Mouse (Mus musculus) forebrain, embryonic 11.5 days (tissue): Measurements from ENCODE around the gene Fmn2. TPM values are rescaled to one million over a fixed set of nuclear protein-coding genes. Genes with fewer than 3 reads are reported as not detected.

Experiments
- ATAC-seq: fragments of 200-750 bp; cut with Nextera tagmentation; replicated peaks from 2 replicates; pipeline ENCODE4 v1.8.0; 2017; ENCODE audit warnings: moderate TSS enrichment; ENCODE audit not compliant: low FRiP score
- DNase-seq: peaks from one replicate; pipeline ENCODE4 v3.0.0-alpha.2; 2017; ENCODE audit warnings: low spot score
- H3K27ac ChIP-seq: fragments of 300-500 bp; sonication (generic); 2 replicates; pipeline ENCODE4 v1.5.1; 2014; ENCODE audit warnings: low read depth, low read length
- H3K27me3 ChIP-seq: fragments of 300-500 bp; sonication (generic); 2 replicates; pipeline ENCODE4 v1.6.1; 2014; ENCODE audit warnings: mild to moderate bottlenecking, low read length, mixed read lengths; ENCODE audit not compliant: control insufficient read depth, insufficient read depth
- H3K36me3 ChIP-seq: fragments of 300-500 bp; sonication (generic); 2 replicates; pipeline ENCODE4 v1.6.1; 2014; ENCODE audit warnings: mild to moderate bottlenecking, low read length, moderate library complexity, mixed read lengths; ENCODE audit not compliant: control insufficient read depth, insufficient read depth
- H3K4me1 ChIP-seq: fragments of 300-500 bp; sonication (generic); replicated peaks from 2 replicates; pipeline ENCODE4 v1.6.1; 2014; ENCODE audit warnings: low read length, mixed read lengths; ENCODE audit not compliant: control insufficient read depth, insufficient read depth
- H3K4me2 ChIP-seq: fragments of 300-500 bp; sonication (generic); 2 replicates; pipeline ENCODE4 v1.6.1; 2014; ENCODE audit warnings: low read depth, mild to moderate bottlenecking, low read length, moderate library complexity, mixed read lengths; ENCODE audit not compliant: severe bottlenecking
- H3K4me3 ChIP-seq: fragments of 300-500 bp; sonication (generic); 2 replicates; pipeline ENCODE4 v1.5.1; 2014; ENCODE audit warnings: low read depth, low read length
- H3K9ac ChIP-seq: fragments of 300-500 bp; sonication (generic); 2 replicates; pipeline ENCODE4 v1.6.1; 2014; ENCODE audit warnings: low read length
- H3K9me3 ChIP-seq: fragments of 300-500 bp; sonication (generic); 2 replicates; pipeline ENCODE4 v1.6.1; 2016; ENCODE audit warnings: low read length, mixed read lengths; ENCODE audit not compliant: control insufficient read depth
- WGBS: fragments of 180-500 bp; shearing (Covaris S2); extraction: QIAGEN DNeasy Blood & Tissue Kit; methylation state at CpG from one replicate; pipeline ENCODE4 v1.1.7; 2014; 5-methylcytosine and 5-hydroxymethylcytosine counted together
- polyA plus RNA-seq: library from polyadenylated mRNA; unstranded; fragments of >200 nt; fragmentation: Nextera tagmentation; extraction: Ambion mirVana; gene quantifications from 2 replicates; pipeline ENCODE4 v1.2.1, GENCODE M21; 2014

Fmn2 gene
- polyA plus RNA-seq, 1 experiment from 2014 or later, result 8.0 TPM

DNA sequence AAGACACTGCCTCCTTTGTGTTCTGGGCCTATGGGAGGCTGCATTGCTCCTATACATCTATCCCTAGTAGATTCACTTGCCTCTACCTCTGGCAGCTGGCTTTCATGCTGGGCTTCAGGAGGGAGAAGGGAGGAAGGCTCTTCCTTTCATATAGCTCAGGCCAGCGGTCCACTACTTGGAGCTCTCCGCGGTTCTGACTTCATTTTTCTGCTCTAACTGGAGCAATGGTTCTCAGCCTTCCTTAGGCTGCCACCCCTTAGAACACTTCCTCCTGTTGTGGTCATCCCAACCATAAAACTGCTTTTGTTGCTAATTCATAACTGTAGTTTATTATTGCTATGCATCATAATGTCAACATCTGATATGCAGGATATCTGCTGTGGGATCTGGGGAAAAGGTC, 121.4 kb downstream of the Fmn2 start:
- DNase-seq, result no peak
- no peak overlapping the region for H3K4me2 ChIP-seq
- no peaks in the 10 kb centered on the region for H3K27me3 ChIP-seq
- no peaks in the 10 kb centered on the region for H3K9me3 ChIP-seq
- H3K36me3 ChIP-seq, result no peaks in the 10 kb centered on the region
- no peak overlapping the region for H3K9ac ChIP-seq
- WGBS, result 45% methylated on average over 3 of the region's 3 CpGs
- no peak overlapping the region for H3K4me3 ChIP-seq
- H3K4me1 ChIP-seq, result no peaks in the 10 kb centered on the region
- ATAC-seq, result no peak
- H3K27ac ChIP-seq, result no peak overlapping the region

DNA sequence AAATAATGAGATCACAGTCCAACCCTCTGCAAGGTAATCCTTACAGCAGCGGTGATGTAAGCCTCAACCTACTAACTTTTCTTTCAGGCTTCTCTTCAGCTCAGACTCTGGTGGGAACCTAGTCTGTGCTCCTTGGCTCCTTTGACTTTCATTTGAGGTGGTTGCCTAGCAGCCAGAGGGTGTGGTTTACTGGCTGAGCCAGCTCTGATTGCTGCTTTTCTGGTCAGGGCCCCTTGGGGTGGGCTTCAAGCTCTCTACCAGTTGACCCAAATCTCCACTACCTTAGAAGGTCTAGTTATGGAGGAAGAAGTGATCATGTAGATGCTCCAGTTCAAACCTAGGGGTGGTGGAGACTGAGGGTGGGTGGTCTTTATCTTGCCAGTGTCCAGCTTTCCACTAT, 128.4 kb downstream of the Fmn2 start:
- Histone ChIP-seq H3K4me3 (no peak overlapping the region), H3K9me3 (no peaks in the 10 kb centered on the region), H3K27ac (no peak overlapping the region), H3K4me2 (no peak overlapping the region), H3K27me3 (no peaks in the 10 kb centered on the region), H3K9ac (no peak overlapping the region), H3K36me3 (no peaks in the 10 kb centered on the region), H3K4me1 (no peaks in the 10 kb centered on the region)
- WGBS, result 50% methylated on average over 1 of the region's 1 CpGs
- ATAC-seq (0 out of 2 replicates have a peak, but pooled peaks have one; percentile 51), DNase-seq (no peak)

DNA sequence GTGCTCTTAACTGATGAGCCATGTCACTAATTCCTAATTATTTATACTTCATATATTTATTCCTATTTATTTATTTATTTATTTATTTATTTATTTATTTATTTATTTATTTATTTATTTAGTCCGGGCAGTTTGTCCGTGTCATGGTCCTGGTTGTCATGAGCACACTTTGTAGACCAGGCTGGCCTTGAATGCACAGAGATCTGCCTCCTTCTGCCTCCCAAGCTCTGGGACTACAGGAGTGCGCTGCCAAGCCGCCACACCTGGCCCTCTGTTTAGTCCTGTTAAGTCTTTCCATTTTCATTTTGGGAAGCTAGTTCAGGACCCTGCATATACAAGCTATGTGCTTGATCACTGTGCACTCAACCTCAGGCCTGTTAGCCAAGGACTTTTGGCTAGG, 134.7 kb downstream of the Fmn2 start:
- Histone ChIP-seq H3K27me3 (no peaks in the 10 kb centered on the region), H3K9me3 (no peaks in the 10 kb centered on the region), H3K36me3 (no peaks in the 10 kb centered on the region), H3K9ac (no peak overlapping the region), H3K4me1 (no peaks in the 10 kb centered on the region), H3K27ac (no peak overlapping the region), H3K4me3 (no peak overlapping the region), H3K4me2 (no peak overlapping the region)
- DNase-seq (no peak), ATAC-seq (no peak)
- 96% methylated on average over 4 of the region's 4 CpGs for WGBS

DNA sequence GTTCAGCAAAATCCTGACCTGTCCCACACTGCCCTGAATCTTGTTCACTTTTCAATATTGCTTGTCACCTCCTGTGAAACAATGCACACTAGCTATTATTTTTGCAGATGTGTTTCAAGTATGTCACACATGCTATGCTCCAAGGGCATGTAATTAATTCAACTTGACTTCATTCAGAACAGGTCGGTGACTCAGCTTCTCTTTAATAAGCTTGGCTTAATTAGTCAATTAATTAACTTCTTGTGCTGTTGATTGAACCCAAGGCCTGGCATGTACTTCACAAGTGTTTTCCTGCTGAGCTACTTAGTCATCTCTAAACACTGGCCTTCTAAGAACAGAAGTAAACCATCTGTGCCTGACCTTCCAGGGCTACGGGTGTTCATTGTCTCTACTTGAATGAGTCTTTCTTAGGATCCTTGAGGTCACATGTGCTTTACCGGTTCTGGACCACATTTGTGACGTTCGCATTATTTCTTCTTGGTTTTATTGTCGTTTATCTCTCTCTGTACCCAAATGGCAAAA, 136.0 kb downstream of the Fmn2 start:
- H3K27ac ChIP-seq, result no peak overlapping the region
- peak; percentile 84 for ATAC-seq
- no peak for DNase-seq
- H3K4me1 ChIP-seq, result no peaks in the 10 kb centered on the region
- no peaks in the 10 kb centered on the region for H3K9me3 ChIP-seq
- H3K4me3 ChIP-seq, result no peak overlapping the region
- H3K36me3 ChIP-seq, result no peaks in the 10 kb centered on the region
- WGBS, result 34% methylated on average over 6 of the region's 6 CpGs
- no peak overlapping the region for H3K4me2 ChIP-seq
- no peaks in the 10 kb centered on the region for H3K27me3 ChIP-seq
- H3K9ac ChIP-seq, result no peak overlapping the region

DNA sequence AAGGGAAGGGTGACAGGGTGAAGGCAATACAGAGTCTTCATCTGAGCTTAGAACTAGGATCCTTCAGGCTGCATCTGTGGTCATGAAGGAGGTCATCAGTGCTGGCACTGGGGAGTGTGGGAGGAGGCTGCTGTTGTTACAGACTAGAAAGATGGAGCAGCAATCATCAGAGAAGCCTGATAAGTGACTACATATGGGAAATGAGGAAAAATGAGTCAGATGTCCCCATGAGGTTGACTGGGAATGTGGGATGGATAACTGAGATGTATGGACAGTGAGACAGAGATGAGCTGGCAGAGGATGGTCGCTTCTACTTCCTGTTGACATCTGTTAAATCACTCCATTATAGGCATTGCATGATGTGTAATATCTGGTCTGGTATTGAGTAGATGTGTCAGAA, 139.3 kb downstream of the Fmn2 start:
- H3K4me3 ChIP-seq, result no peak overlapping the region
- WGBS, result 84% methylated on average over 1 of the region's 1 CpGs
- no peak overlapping the region for H3K4me2 ChIP-seq
- ATAC-seq, result no peak
- no peak for DNase-seq
- no peaks in the 10 kb centered on the region for H3K9me3 ChIP-seq
- no peaks in the 10 kb centered on the region for H3K36me3 ChIP-seq
- no peak overlapping the region for H3K27ac ChIP-seq
- no peak overlapping the region for H3K9ac ChIP-seq
- no peaks in the 10 kb centered on the region for H3K27me3 ChIP-seq
- no peaks in the 10 kb centered on the region for H3K4me1 ChIP-seq

DNA sequence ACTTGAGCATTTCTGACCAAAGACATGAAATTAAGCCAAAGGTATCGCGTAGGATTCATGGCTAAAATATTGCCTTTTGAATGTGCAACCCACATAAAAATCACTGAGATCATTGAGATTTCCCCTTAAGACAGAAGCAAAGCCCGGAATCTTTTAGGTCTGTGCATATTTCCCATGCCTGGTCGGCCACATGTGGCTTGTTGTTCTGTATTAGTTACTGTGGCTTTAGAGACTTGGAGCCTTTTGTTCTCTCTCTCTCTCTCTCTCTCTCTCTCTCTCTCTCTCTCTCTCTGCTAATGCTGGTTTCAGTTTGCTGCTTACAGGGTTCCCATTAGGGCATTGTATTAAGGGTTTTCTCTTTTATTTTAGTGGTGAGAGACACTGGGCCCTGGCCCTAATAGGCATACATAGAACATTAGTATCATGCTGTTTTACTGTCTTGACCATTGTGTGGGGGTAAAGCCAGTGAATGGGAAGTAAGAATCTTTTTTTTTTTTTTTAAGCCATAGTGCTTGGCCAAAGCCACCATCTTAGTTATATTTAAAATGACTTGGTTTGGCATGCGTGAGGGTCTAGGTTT, 141.9 kb downstream of the Fmn2 start:
- DNase-seq (no peak), ATAC-seq (0 out of 2 replicates have a peak, but pooled peaks have one; percentile 46)
- H3K4me1 ChIP-seq, result no peaks in the 10 kb centered on the region
- H3K36me3 ChIP-seq, result no peaks in the 10 kb centered on the region
- no peak overlapping the region for H3K27ac ChIP-seq
- 61% methylated on average over 5 of the region's 5 CpGs for WGBS
- no peaks in the 10 kb centered on the region for H3K9me3 ChIP-seq
- no peak overlapping the region for H3K4me2 ChIP-seq
- no peak overlapping the region for H3K4me3 ChIP-seq
- H3K27me3 ChIP-seq, result no peaks in the 10 kb centered on the region
- H3K9ac ChIP-seq, result no peak overlapping the region

DNA sequence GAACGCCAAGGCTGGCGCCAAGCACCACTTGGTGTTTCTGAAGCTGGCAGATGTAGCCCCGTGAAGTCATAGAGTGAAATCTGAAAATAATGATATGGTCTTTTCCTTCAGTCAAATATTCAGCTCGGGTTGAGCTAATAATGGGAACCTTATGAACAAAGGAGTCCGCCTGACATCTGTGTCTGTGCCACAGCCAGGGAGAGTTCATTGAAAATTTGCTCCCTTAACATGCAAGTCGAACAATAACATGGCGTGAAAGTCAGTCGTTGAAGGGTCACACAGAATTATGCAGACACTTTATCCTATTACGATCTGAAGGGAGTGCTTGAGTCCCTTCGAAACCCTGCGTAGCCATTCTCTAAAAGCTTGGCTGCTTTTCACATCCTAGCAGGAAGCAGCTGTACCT, 147.8 kb downstream of the Fmn2 start:
- Histone ChIP-seq H3K4me3 (no peak overlapping the region), H3K4me2 (no peak overlapping the region), H3K9ac (no peak overlapping the region), H3K9me3 (no peaks in the 10 kb centered on the region), H3K4me1 (no peaks in the 10 kb centered on the region), H3K36me3 (no peaks in the 10 kb centered on the region), H3K27ac (no peak overlapping the region), H3K27me3 (no peaks in the 10 kb centered on the region)
- ATAC-seq, result no peak
- DNase-seq, result no peak
- WGBS, result 78% methylated on average over 11 of the region's 11 CpGs

DNA sequence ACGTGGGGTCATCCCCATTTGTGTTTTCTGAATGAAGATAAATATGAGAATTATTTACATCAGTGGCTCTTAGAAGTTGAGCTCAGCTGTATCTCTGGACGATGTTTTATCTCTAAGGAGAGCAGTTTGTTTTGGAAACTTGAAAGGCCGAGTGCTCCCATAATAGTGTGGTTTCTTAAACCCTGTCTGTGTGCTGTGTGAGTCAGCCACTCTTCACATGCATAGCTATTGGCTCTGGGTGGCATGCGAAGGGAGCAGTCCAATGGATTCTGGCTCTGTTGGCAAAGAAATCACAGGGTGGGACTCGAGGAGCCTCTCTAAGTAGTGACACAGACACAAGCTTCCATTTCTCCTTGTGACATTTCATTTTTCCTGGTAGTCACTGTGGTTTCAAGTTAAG, 152.9 kb downstream of the Fmn2 start:
- H3K27ac ChIP-seq, result no peak overlapping the region
- WGBS, result 74% methylated on average over 5 of the region's 5 CpGs
- no peaks in the 10 kb centered on the region for H3K36me3 ChIP-seq
- H3K27me3 ChIP-seq, result no peaks in the 10 kb centered on the region
- no peak for ATAC-seq
- H3K4me2 ChIP-seq, result no peak overlapping the region
- H3K4me3 ChIP-seq, result no peak overlapping the region
- H3K4me1 ChIP-seq, result no peaks in the 10 kb centered on the region
- H3K9ac ChIP-seq, result no peak overlapping the region
- no peaks in the 10 kb centered on the region for H3K9me3 ChIP-seq
- DNase-seq, result no peak

DNA sequence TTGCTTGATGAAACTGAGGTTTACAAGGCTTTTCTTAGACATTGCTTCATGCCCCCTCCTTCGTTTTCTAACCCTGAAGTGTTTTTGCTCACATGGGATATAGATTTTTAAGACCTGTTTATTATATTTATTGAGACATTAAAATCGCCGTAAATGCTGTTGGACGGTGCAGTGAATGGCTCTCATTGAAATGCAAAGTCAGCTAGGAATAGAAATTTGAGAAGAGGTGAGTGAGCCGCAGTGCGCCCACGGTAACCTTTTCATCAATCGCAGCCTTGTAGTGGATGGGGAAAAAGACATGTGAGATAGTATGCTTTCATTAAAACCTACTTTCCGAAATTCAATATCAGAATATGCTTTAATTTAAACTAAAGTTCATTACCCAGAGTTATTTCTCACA, 153.7 kb downstream of the Fmn2 start:
- Histone ChIP-seq H3K4me3 (no peak overlapping the region), H3K27me3 (no peaks in the 10 kb centered on the region), H3K4me2 (no peak overlapping the region), H3K9me3 (no peaks in the 10 kb centered on the region), H3K36me3 (no peaks in the 10 kb centered on the region), H3K9ac (no peak overlapping the region), H3K27ac (no peak overlapping the region), H3K4me1 (no peaks in the 10 kb centered on the region)
- no peak for ATAC-seq
- no peak for DNase-seq
- WGBS, result 73% methylated on average over 9 of the region's 9 CpGs
